Comparison of ENCODE assay signal across 30 mouse cellular contexts in genomic region chr11:72110726-72111125, GRCm38 (mm10). TPM values are rescaled to one million over a fixed set of nuclear protein-coding genes. Genes with fewer than 3 reads are reported as not detected.
DNase-seq lines count a peak whose midpoint lies in the region; ATAC-seq and TF ChIP-seq lines count a peak whose summit lies in the region.
"Had no signal": no experiment of that assay in that cellular context is flagged by ENCODE, and none has a peak within 500 bp of the region (broad histone marks: within the 10 kb centered on the region; RNA-seq: fewer than 3 reads in every experiment).

No protein-coding gene starts in this region.

- no peak for TF ChIP-seq POLR2A in olfactory bulb, adult 2 months (IDR thresholded peaks at IDR 0.05; ENCODE audit: insufficient read depth, low read depth, low read length)

- peak overlapping the region; percentile 46; the same call in 1 of the 2 replicates for H3K27ac ChIP-seq in olfactory bulb, adult 2 months (ENCODE audit: insufficient read depth, low read depth, low read length)
- H3K27ac ChIP-seq: embryonic facial prominence, embryonic 10.5 days; embryonic facial prominence, embryonic 13.5 days; forebrain, embryonic 12.5 days; forebrain, embryonic 15.5 days; gastrocnemius, adult 2 months; hindbrain, embryonic 10.5 days; hindbrain, embryonic 14.5 days; hindbrain, postnatal 0 days had no signal

- peaks cover 22% of the 10 kb centered on the region for H3K4me1 ChIP-seq in olfactory bulb, adult 2 months (ENCODE audit: control insufficient read depth, insufficient read depth, low read length)
- H3K4me1 ChIP-seq: embryonic facial prominence, embryonic 10.5 days; embryonic facial prominence, embryonic 13.5 days; forebrain, embryonic 15.5 days had no signal

- peak; percentile 42 to 70 for DNase-seq in left cerebral cortex, adult 18-20 months (ENCODE audit: low spot score in 2 of 2)
- DNase-seq in left cerebral cortex, postnatal 14 days (ENCODE audit: low spot score in 2 of 2), result no peak
- peak; percentile 49 for DNase-seq in right cerebral cortex, postnatal 25 days
- no peak for DNase-seq in right cerebral cortex, postnatal 14 days
- peak; percentile 89 for DNase-seq in brain, adult 2 months (ENCODE audit: low read depth, low spot score)
- no peak for DNase-seq in layer of hippocampus, postnatal 25 days (ENCODE audit: extremely low spot score in 1 of 2, low spot score in 1 of 2)
- DNase-seq: adrenal gland, postnatal 10 days; adrenal gland, postnatal 36 days; cerebellum, adult 11 months; cerebellum, adult 2 months; cerebellum, adult 9-11 months; cerebellum, postnatal 36 days; embryo, embryonic 11 days; gastrocnemius, adult 2 months; gastrocnemius, postnatal 14 days; heart, adult 11 months; heart, postnatal 36 days had no signal

- no peak overlapping the region for H3K4me3 ChIP-seq in olfactory bulb, adult 2 months (ENCODE audit: insufficient read depth, low read depth, low read length)
- H3K4me3 ChIP-seq: embryonic facial prominence, embryonic 10.5 days; embryonic facial prominence, embryonic 13.5 days; erythroblast, embryonic 14.5 days; forebrain, embryonic 12.5 days; forebrain, embryonic 15.5 days; gastrocnemius, adult 2 months; hindbrain, embryonic 10.5 days had no signal

- WGBS in olfactory bulb, adult 2 months, result 35% methylated on average over 3 of the region's 3 CpGs

- intact Hi-C loops in left cerebral cortex, postnatal 14 days (cut with DNase I), result no loop called here

- no peak for ATAC-seq in megakaryocyte progenitor cell, adult 5-6 weeks (replicated peaks; ENCODE audit: poor library complexity)
- ATAC-seq: CD4-positive, CD25-positive, alpha-beta regulatory T cell, adult 4 months; forebrain, embryonic 15.5 days; hindbrain, postnatal 0 days; inflammation-experienced regulatory T-cells, adult 6 months had no signal

- no peak for TF ChIP-seq CTCF in olfactory bulb, adult 2 months (IDR thresholded peaks at IDR 0.05; ENCODE audit: insufficient read depth, low read depth, low read length)

RNA-seq across cellular contexts. Expression of gene Pitpnm3, which starts 24.9 kb away (rescaled TPM):
- 10 to 100 TPM; 80.5 to 83.2 TPM for total RNA-seq in left cerebral cortex, adult 18-20 months (2021)
- total RNA-seq in left cerebral cortex, postnatal 14 days (2021), result 10 to 100 TPM; 56.9 to 61.3 TPM
- polyA plus RNA-seq in olfactory bulb, adult 2 months (2012; ENCODE audit: insufficient read depth, insufficient read length, low replicate concordance, missing spikeins), result not detected in 2 replicates
- total RNA-seq in layer of hippocampus, postnatal 25 days (2021), result 10 to 100 TPM; 25.0 to 27.9 TPM
- not detected in 2 replicates for total RNA-seq in megakaryocyte progenitor cell, adult 5-6 weeks (2015)
- total RNA-seq in megakaryocyte progenitor cell, adult 5-6 weeks (2017), result not detected in 2 replicates
- total RNA-seq: MEL had no signal
- polyA plus RNA-seq: erythroblast, embryonic 14.5 days; inflammation-experienced regulatory T-cells, adult 6 months had no signal

Comparison
In these comparisons a context has a peak if more than half of its experiments do, and no peak if none do; other contexts are left out.
1. DNase-seq: peak in left cerebral cortex, adult 18-20 months (2 of 2), right cerebral cortex, postnatal 25 days (single experiment) and brain, adult 2 months (single experiment); none in left cerebral cortex, postnatal 14 days (0 of 2), right cerebral cortex, postnatal 14 days (single experiment) and layer of hippocampus, postnatal 25 days (0 of 2).
2. RNA of gene Pitpnm3, which starts 24.9 kb away (total RNA-seq): 80.5 to 83.2 TPM in left cerebral cortex, adult 18-20 months, 56.9 to 61.3 TPM in left cerebral cortex, postnatal 14 days and 25.0 to 27.9 TPM in layer of hippocampus, postnatal 25 days; not detected in megakaryocyte progenitor cell, adult 5-6 weeks; every median in the first group is over 10 times any median in the second.